Mouse (Mus musculus) brain, embryonic 14.5 days (tissue): ENCODE results near the gene Pou3f3. TPM values are rescaled to one million over a fixed set of nuclear protein-coding genes. Genes with fewer than 3 reads are reported as not detected.
A peak's percentile ranks its signal among the peaks of the same experiment; 100 is the strongest.

ENCODE experiments used
- DNase-seq: peaks from one replicate; pipeline ENCODE4 v3.0.0-alpha.2; 2011; ENCODE audit warnings: low read depth
- CTCF ChIP-seq: fragments of 200-500 bp; IDR thresholded peaks from 2 replicates; pipeline ENCODE4 v1.5.1; 2012; ENCODE audit warnings: inconsistent platforms, mild to moderate bottlenecking, moderate library complexity, borderline replicate concordance; ENCODE audit not compliant: insufficient read depth, insufficient read length; ENCODE audit errors: extremely low read depth
- POLR2A ChIP-seq: fragments of 200-500 bp; IDR thresholded peaks from 2 replicates; pipeline ENCODE4 v1.6.1; 2012; ENCODE audit warnings: mild to moderate bottlenecking, inconsistent platforms, borderline replicate concordance; ENCODE audit not compliant: poor library complexity, insufficient read depth, insufficient read length, severe bottlenecking; ENCODE audit errors: extremely low read depth
- polyA plus RNA-seq: library from polyadenylated mRNA; depleted of rRNA; stranded (reverse); fragments of >200 nt; gene quantifications from 2 replicates; pipeline ENCODE4 v1.2.3, GENCODE M21; 2012

Pou3f3 gene
- polyA plus RNA-seq, 1 experiment: 58.3 TPM

- no peak for TF ChIP-seq POLR2A
- no peak for TF ChIP-seq CTCF
- DNase-seq: peak; percentile 68
Measured at GRCm38 (mm10) chr1:42687756-42688540, 7.6 kb upstream of the Pou3f3 start.

GRCm38 (mm10) chr1:42688541-42689125 lies 6.9 kb upstream of the Pou3f3 start:
- DNase-seq: peak; percentile 67
- TF ChIP-seq POLR2A: no peak
- no peak for TF ChIP-seq CTCF

GRCm38 (mm10) chr1:42690024-42690575 lies 5.5 kb upstream of the Pou3f3 start:
- peak; percentile 62 for DNase-seq
- no peak for TF ChIP-seq CTCF

- TF ChIP-seq CTCF: peak; percentile 77
- no peak for TF ChIP-seq POLR2A
Measured at GRCm38 (mm10) chr1:42691202-42692170, 4.1 kb upstream of the Pou3f3 start.

GRCm38 (mm10) chr1:42692221-42692620 lies 3.3 kb upstream of the Pou3f3 start:
- TF ChIP-seq CTCF (no peak), POLR2A (no peak)
- peak; percentile 67 for DNase-seq

More at GRCm38 (mm10) chr1:42691202-42692170, 4.1 kb upstream of the Pou3f3 start:
- DNase-seq: peak; percentile 98

- peak; percentile 97 for DNase-seq
- TF ChIP-seq POLR2A (no peak), CTCF (no peak)
Measured at GRCm38 (mm10) chr1:42693101-42693715, 2.4 kb upstream of the Pou3f3 start.

GRCm38 (mm10) chr1:42693852-42694251 lies 1.7 kb upstream of the Pou3f3 start:
- DNase-seq: peak; percentile 93
- TF ChIP-seq POLR2A (peak; percentile 40; the same call in 1 of the 2 replicates), CTCF (no peak)

GRCm38 (mm10) chr1:42694290-42694664 lies 1.3 kb upstream of the Pou3f3 start:
- TF ChIP-seq CTCF: no peak
- 0 out of 2 replicates have a peak, but pooled peaks have one; percentile 15 for TF ChIP-seq POLR2A
- peak; percentile 95 for DNase-seq

- TF ChIP-seq CTCF: no peak
- TF ChIP-seq POLR2A: peak; percentile 28; the same call in 1 of the 2 replicates
- DNase-seq: peak; percentile 92
Measured at GRCm38 (mm10) chr1:42694665-42695577, 647 bp upstream of the Pou3f3 start.
